In genomic region chr8:120232398-120232797, GRCm38 (mm10) we compare ENCODE assay signal across 9 mouse cellular contexts. TPM values are rescaled to one million over a fixed set of nuclear protein-coding genes. Genes with fewer than 3 reads are reported as not detected.
DNase-seq lines count a peak whose midpoint lies in the region; ATAC-seq and TF ChIP-seq lines count a peak whose summit lies in the region.
"Had no signal": no experiment of that assay in that cellular context is flagged by ENCODE, and none has a peak within 500 bp of the region (broad histone marks: within the 10 kb centered on the region; RNA-seq: fewer than 3 reads in every experiment).

No protein-coding gene starts in this region.

- peaks cover 63% of the 10 kb centered on the region for H3K4me1 ChIP-seq in lung, embryonic 16.5 days (replicated peaks; ENCODE audit: control insufficient read depth, insufficient read depth, low read length)
- H3K4me1 ChIP-seq in limb, embryonic 12.5 days (replicated peaks), result peaks cover 73% of the 10 kb centered on the region
- H3K4me1 ChIP-seq in stomach, embryonic 15.5 days, result peaks cover 63% of the 10 kb centered on the region

- H3K36me3 ChIP-seq in lung, embryonic 16.5 days (ENCODE audit: control insufficient read depth, insufficient read depth, low read length), result peaks cover 4% of the 10 kb centered on the region
- H3K36me3 ChIP-seq in limb, embryonic 12.5 days, result peaks cover 25% of the 10 kb centered on the region
- no peaks in the 10 kb centered on the region for H3K36me3 ChIP-seq in stomach, embryonic 15.5 days
- H3K36me3 ChIP-seq: liver, embryonic 15.5 days had no signal

- H3K9me3 ChIP-seq in lung, embryonic 16.5 days (ENCODE audit: control insufficient read depth, low read length), result no peaks in the 10 kb centered on the region
- no peaks in the 10 kb centered on the region for H3K9me3 ChIP-seq in limb, embryonic 12.5 days
- no peaks in the 10 kb centered on the region for H3K9me3 ChIP-seq in stomach, embryonic 15.5 days
- H3K9me3 ChIP-seq: liver, embryonic 15.5 days had no signal

- peak overlapping the region; percentile 84 for H3K27ac ChIP-seq in gastrocnemius, adult 2 months
- no peak overlapping the region for H3K27ac ChIP-seq in lung, embryonic 16.5 days (ENCODE audit: low read length)
- H3K27ac ChIP-seq in limb, embryonic 12.5 days, result 0 out of 2 replicates have a peak overlapping the region, but pooled peaks have one; percentile 13
- H3K27ac ChIP-seq in stomach, embryonic 15.5 days, result no peak overlapping the region
- H3K27ac ChIP-seq: liver, embryonic 15.5 days had no signal

- peak overlapping the region; percentile 83 for H3K4me3 ChIP-seq in gastrocnemius, adult 2 months
- H3K4me3 ChIP-seq in lung, embryonic 16.5 days (ENCODE audit: low read length), result peak overlapping the region; percentile 68
- peak overlapping the region; percentile 72 for H3K4me3 ChIP-seq in limb, embryonic 12.5 days (replicated peaks)
- H3K4me3 ChIP-seq in stomach, embryonic 15.5 days (replicated peaks), result peak overlapping the region; percentile 32
- H3K4me3 ChIP-seq: liver, embryonic 15.5 days had no signal

- H3K27me3 ChIP-seq in lung, embryonic 16.5 days (ENCODE audit: control insufficient read depth, insufficient read depth, low read depth, low read length), result peaks cover 9% of the 10 kb centered on the region
- H3K27me3 ChIP-seq in limb, embryonic 12.5 days, result peaks cover 8% of the 10 kb centered on the region; the same call in 1 of the 2 replicates
- H3K27me3 ChIP-seq in stomach, embryonic 15.5 days (replicated peaks), result 0 out of 2 replicates have a peak, but pooled peaks cover 9% of the 10 kb centered on the region

- no peak for TF ChIP-seq CTCF in gastrocnemius, adult 2 months (IDR thresholded peaks at IDR 0.05)

- intact Hi-C loops in gastrocnemius, adult 2 months (cut with DNase I), result loop anchor here (5.0 kb wide), 1 partner anchor 35 kb away; no protein-coding TSS in a partner anchor

- H3K9ac ChIP-seq in lung, embryonic 16.5 days (ENCODE audit: low read length), result peak overlapping the region; percentile 47
- peak overlapping the region; percentile 84; the same call in 1 of the 2 replicates for H3K9ac ChIP-seq in limb, embryonic 12.5 days (replicated peaks)
- no peak overlapping the region for H3K9ac ChIP-seq in stomach, embryonic 15.5 days
- H3K9ac ChIP-seq: liver, embryonic 15.5 days had no signal

- no peak for ATAC-seq in lung, embryonic 16.5 days (ENCODE audit: low read depth)
- ATAC-seq in limb, embryonic 12.5 days (ENCODE audit: insufficient number of reproducible peaks, insufficient read depth, low FRiP score, low TSS enrichment, low read depth), result no peak
- no peak for ATAC-seq in stomach, embryonic 15.5 days (ENCODE audit: insufficient read depth, low FRiP score, low read depth)

- H3K4me2 ChIP-seq in lung, embryonic 16.5 days (ENCODE audit: low read depth, low read length), result peak overlapping the region; percentile 97
- H3K4me2 ChIP-seq in limb, embryonic 12.5 days, result peak overlapping the region; percentile 99
- peak overlapping the region; percentile 95 for H3K4me2 ChIP-seq in stomach, embryonic 15.5 days
- H3K4me2 ChIP-seq: liver, embryonic 15.5 days had no signal

- 48% methylated on average over 4 of the region's 4 CpGs for WGBS in lung, embryonic 16.5 days
- WGBS in limb, embryonic 12.5 days, result 39% methylated on average over 4 of the region's 4 CpGs
- WGBS in stomach, embryonic 15.5 days, result 38% methylated on average over 4 of the region's 4 CpGs

- DNase-seq in gastrocnemius, adult 2 months, result peak; percentile 26
- DNase-seq in gastrocnemius, postnatal 4 days (ENCODE audit: low spot score in 2 of 2), result no peak
- DNase-seq in lung, postnatal 4 days, result no peak
- no peak for DNase-seq in layer of hippocampus, adult 9-10 months (ENCODE audit: low spot score)
- no peak for DNase-seq in urinary bladder, adult 18-20 months (ENCODE audit: low spot score in 2 of 2)

RNA-seq across cellular contexts. Expression of gene Gse1, which starts 4.1 kb away (rescaled TPM):
- 10 to 100 TPM; 26.5 to 37.3 TPM for total RNA-seq in gastrocnemius, adult 2 months (2021)
- 10 to 100 TPM; 45.9 to 48.7 TPM for total RNA-seq in gastrocnemius, postnatal 4 days (2021)
- 10.2 and 10.9 TPM in 2 replicates for polyA plus RNA-seq in lung, embryonic 16.5 days (2015; fragmentation: Nextera tagmentation; extraction: Ambion mirVana)
- 7.6 and 9.1 TPM in 2 replicates for polyA plus RNA-seq in limb, embryonic 12.5 days (2016; fragmentation: Nextera tagmentation; extraction: Ambion mirVana)
- 9.6 and 10.8 TPM in 2 replicates for polyA plus RNA-seq in stomach, embryonic 15.5 days (2015; fragmentation: Nextera tagmentation; extraction: Ambion mirVana)

RNA-seq across cellular contexts. Expression of gene Fam92b, which starts 55.1 kb away (rescaled TPM):
- not detected for total RNA-seq in gastrocnemius, adult 2 months (2021)
- not detected for total RNA-seq in gastrocnemius, postnatal 4 days (2021)
- 2.7 and 4.0 TPM in 2 replicates for polyA plus RNA-seq in lung, embryonic 16.5 days (2015; fragmentation: Nextera tagmentation; extraction: Ambion mirVana)
- polyA plus RNA-seq in limb, embryonic 12.5 days (2016; fragmentation: Nextera tagmentation; extraction: Ambion mirVana), result not detected in 2 replicates
- 0.80 and 0.94 TPM in 2 replicates for polyA plus RNA-seq in stomach, embryonic 15.5 days (2015; fragmentation: Nextera tagmentation; extraction: Ambion mirVana)
- polyA plus RNA-seq: liver, embryonic 15.5 days had no signal

Comparison
In these comparisons a context has a peak if more than half of its experiments do, and no peak if none do; other contexts are left out.
1. H3K27ac ChIP-seq: peak in gastrocnemius, adult 2 months (single experiment) and limb, embryonic 12.5 days (single experiment); none in lung, embryonic 16.5 days (single experiment) and stomach, embryonic 15.5 days (single experiment).
2. H3K4me3 ChIP-seq: peak in every context shown above with its lines; median percentile 83 in gastrocnemius, adult 2 months; 72 in limb, embryonic 12.5 days; 68 in lung, embryonic 16.5 days; 32 in stomach, embryonic 15.5 days.
3. Peak in every context shown above with its lines, with median percentiles within 50 percentile points of each other: H3K4me2 ChIP-seq.